Mouse (Mus musculus) adipocyte (in vitro differentiated cells): ENCODE measurements around the gene Zfr2.

Experiments used
- DNase-seq: peaks from one replicate; pipeline ENCODE4 v3.0.0-alpha.2; 2016; ENCODE audit warnings: low spot score

Gene Zfr2

GRCm38 (mm10) chr10:81232580-81233225, at the start of gene Zfr2:
Zfr2 (plus strand) TSS chr10:81233155.
- DNase-seq, result peak; percentile 60

GRCm38 (mm10) chr10:81183805-81184204, 49.1 kb upstream of the Zfr2 start, which contains the start of gene 4930442H23Rik:
4930442H23Rik (minus strand) TSS chr10:81183849.
- no peak for DNase-seq

GRCm38 (mm10) chr10:81184765-81185164, 48.2 kb upstream of the Zfr2 start:
- DNase-seq, result no peak

- DNase-seq, result no peak
Measured at GRCm38 (mm10) chr10:81187161-81187560, 45.8 kb upstream of the Zfr2 start.

- DNase-seq, result no peak
Measured at GRCm38 (mm10) chr10:81189821-81190220, 43.1 kb upstream of the Zfr2 start.

GRCm38 (mm10) chr10:81190236-81190911, 42.6 kb upstream of the Zfr2 start:
- no peak for DNase-seq

- DNase-seq, result no peak
Measured at GRCm38 (mm10) chr10:81190912-81191321, 42.0 kb upstream of the Zfr2 start.

GRCm38 (mm10) chr10:81191342-81191982, 41.5 kb upstream of the Zfr2 start:
- DNase-seq, result no peak

GRCm38 (mm10) chr10:81192270-81192967, 40.5 kb upstream of the Zfr2 start:
- DNase-seq, result no peak

GRCm38 (mm10) chr10:81192968-81193501, 39.9 kb upstream of the Zfr2 start:
- no peak for DNase-seq

- DNase-seq, result no peak
Measured at GRCm38 (mm10) chr10:81193991-81194774, 38.8 kb upstream of the Zfr2 start.

- DNase-seq, result no peak
Measured at GRCm38 (mm10) chr10:81195300-81195699, 37.7 kb upstream of the Zfr2 start.

GRCm38 (mm10) chr10:81196470-81197065, 36.4 kb upstream of the Zfr2 start:
- no peak for DNase-seq

- DNase-seq, result no peak
Measured at GRCm38 (mm10) chr10:81197305-81197704, 35.6 kb upstream of the Zfr2 start.

GRCm38 (mm10) chr10:81198230-81198629, 34.7 kb upstream of the Zfr2 start:
- peak; percentile 78 for DNase-seq

- DNase-seq, result no peak
Measured at GRCm38 (mm10) chr10:81198990-81199389, 34.0 kb upstream of the Zfr2 start.

- no peak for DNase-seq
Measured at GRCm38 (mm10) chr10:81200141-81200540, 32.8 kb upstream of the Zfr2 start.

- DNase-seq, result no peak
Measured at GRCm38 (mm10) chr10:81200605-81201287, 32.2 kb upstream of the Zfr2 start.

- no peak for DNase-seq
Measured at GRCm38 (mm10) chr10:81201807-81202758, 30.9 kb upstream of the Zfr2 start, which contains the start of gene Nmrk2. Nmrk2 (minus strand) TSS chr10:81202051.
